Mouse (Mus musculus): ENCODE measurements around the gene Mmp7. TPM values are rescaled to one million over a fixed set of nuclear protein-coding genes. Genes with fewer than 3 reads are reported as not detected.

Mmp7 gene
- 236 and 484 TPM in 2 replicates for polyA plus RNA-seq (2012; rRNA removed)

GRCm38 (mm10) chr9:7691790-7692189 lies at the start of gene Mmp7:
Gene Mmp7 (plus strand): TSS chr9:7692090.
- 15% methylated on average over 1 of the region's 1 CpGs for WGBS

GRCm38 (mm10) chr9:7647901-7648300 lies 44.0 kb upstream of the Mmp7 start:
- WGBS: 93% methylated on average over 3 of the region's 3 CpGs
- no peak for DNase-seq (ENCODE audit: low read depth, low spot score)

More at GRCm38 (mm10) chr9:7691790-7692189, at the start of gene Mmp7:
- no peak for DNase-seq (ENCODE audit: low read depth, low spot score)

- DNase-seq (ENCODE audit: low read depth, low spot score): no peak
- WGBS: 31% methylated on average over 5 of the region's 5 CpGs
Measured at GRCm38 (mm10) chr9:7650397-7651180, 41.3 kb upstream of the Mmp7 start.

- 54% methylated on average over 5 of the region's 5 CpGs for WGBS
- no peak for DNase-seq (ENCODE audit: low read depth, low spot score)
Measured at GRCm38 (mm10) chr9:7652351-7653085, 39.4 kb upstream of the Mmp7 start.

DNA sequence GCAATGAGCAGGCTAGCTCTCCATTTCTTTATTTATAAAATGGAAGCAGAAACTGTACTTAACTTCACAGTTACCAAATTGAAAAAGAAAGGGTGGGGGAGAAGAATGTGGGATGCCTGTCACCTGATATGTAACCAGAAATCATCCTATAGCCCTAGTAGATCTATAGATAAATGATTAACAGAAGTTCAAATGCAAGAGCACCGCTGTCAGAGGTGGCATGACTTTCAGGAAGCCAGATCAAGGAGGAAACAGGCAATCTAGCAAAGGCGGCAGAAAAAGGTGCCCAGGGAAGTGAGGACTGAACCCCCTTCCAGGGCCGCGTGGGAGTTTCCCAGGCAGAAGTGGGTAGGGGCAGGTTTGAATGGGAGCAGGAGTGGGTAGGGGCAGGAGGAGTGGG lies 33.9 kb upstream of the Mmp7 start:
- WGBS: 25% methylated on average over 4 of the region's 4 CpGs
- DNase-seq (ENCODE audit: low read depth, low spot score): no peak

GRCm38 (mm10) chr9:7659469-7660020 lies 32.3 kb upstream of the Mmp7 start:
- 43% methylated on average over 6 of the region's 6 CpGs for WGBS
- DNase-seq (ENCODE audit: low read depth, low spot score): no peak

- no peak for DNase-seq (ENCODE audit: low read depth, low spot score)
- WGBS: 97% methylated on average over 1 of the region's 1 CpGs
Measured at GRCm38 (mm10) chr9:7661371-7661770, 30.5 kb upstream of the Mmp7 start.

DNA sequence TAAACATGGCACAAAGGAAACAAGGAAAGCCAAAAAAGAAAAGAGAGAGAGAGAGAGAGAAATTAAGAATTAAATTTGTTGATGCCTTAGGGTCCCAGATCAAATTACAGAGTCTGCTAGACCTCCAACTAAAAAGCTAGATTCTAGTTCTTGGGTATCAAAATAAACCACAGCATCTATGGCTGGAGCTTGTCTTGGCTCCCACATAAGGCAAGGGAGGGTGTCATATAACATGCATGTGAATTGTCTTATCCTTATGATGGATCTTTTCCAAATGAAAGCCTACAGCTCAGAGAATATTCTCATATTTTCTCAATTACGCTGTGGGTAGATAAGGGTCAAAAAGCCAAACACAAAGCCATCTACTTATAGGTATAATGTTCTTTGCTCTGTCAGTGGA lies 22.2 kb upstream of the Mmp7 start:
- no peak for DNase-seq (ENCODE audit: low read depth, low spot score)
- 98% methylated on average over 1 of the region's 1 CpGs for WGBS

GRCm38 (mm10) chr9:7672985-7673384 lies 18.9 kb upstream of the Mmp7 start:
- WGBS: 82% methylated on average over 9 of the region's 9 CpGs
- DNase-seq (ENCODE audit: low read depth, low spot score): no peak

DNA sequence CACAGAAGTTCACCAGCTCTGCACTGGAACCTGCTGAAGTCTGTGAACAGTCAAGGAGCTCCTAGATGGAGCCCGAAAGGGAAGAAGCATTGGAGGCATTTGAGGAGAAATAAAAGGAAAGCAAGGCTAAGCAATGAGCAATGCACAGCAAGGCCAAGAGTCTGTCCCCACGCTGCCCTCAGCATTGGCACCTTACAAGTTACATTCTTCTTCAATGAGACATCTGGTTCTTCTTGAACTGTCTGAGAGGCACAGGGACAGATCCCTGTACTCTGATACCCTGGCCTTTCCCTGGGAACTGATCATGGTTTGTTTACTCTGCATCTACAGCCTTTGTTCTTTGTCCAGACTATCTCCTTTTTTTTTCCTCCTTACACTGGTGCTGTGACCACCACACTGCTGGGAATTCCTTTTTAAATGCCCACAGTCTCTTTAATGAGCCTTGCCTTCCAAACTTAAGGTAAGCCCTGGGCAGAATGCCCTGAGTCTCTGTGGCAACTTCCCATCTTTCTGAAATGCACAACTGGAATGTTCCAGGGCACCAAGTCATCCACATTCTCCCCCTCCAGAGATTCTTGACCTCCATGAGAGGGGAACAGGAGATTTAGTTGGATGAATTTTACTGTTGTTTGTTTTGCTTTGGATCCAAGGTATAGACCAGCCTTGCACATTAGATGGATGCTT lies 13.6 kb upstream of the Mmp7 start:
- 54% methylated on average over 2 of the region's 2 CpGs for WGBS
- DNase-seq (ENCODE audit: low read depth, low spot score): no peak

GRCm38 (mm10) chr9:7682081-7682618 lies 9.7 kb upstream of the Mmp7 start:
- DNase-seq (ENCODE audit: low read depth, low spot score): no peak
- WGBS: 70% methylated on average over 9 of the region's 9 CpGs

- WGBS: 72% methylated on average over 2 of the region's 2 CpGs
- DNase-seq (ENCODE audit: low read depth, low spot score): no peak
Measured at GRCm38 (mm10) chr9:7686024-7686423, 5.9 kb upstream of the Mmp7 start.

DNA sequence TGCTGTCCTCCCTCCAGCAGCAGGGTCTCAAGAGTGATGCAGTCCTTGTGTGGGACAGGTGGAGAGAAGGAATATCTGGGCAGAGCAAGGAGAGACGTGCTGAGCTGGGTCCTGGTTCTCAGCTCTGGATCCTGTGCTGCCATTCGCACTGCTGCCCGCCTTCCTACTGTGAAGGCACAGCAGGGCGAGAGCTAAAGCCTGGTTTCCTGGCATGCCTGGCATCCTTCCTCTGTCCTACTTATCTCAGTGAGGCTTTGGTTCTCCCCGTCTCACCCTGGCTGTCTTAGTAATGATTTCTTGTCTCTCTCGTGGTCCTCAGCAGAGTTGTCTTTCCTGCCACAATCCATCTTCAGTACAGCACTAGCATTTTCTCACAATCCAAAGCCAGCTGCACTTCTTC lies 2.1 kb upstream of the Mmp7 start:
- DNase-seq (ENCODE audit: low read depth, low spot score): no peak
- 31% methylated on average over 6 of the region's 6 CpGs for WGBS

- no peak for DNase-seq (ENCODE audit: low read depth, low spot score)
- WGBS: 94% methylated on average over 3 of the region's 3 CpGs
Measured at GRCm38 (mm10) chr9:7693961-7694360, 2.1 kb downstream of the Mmp7 start.

DNA sequence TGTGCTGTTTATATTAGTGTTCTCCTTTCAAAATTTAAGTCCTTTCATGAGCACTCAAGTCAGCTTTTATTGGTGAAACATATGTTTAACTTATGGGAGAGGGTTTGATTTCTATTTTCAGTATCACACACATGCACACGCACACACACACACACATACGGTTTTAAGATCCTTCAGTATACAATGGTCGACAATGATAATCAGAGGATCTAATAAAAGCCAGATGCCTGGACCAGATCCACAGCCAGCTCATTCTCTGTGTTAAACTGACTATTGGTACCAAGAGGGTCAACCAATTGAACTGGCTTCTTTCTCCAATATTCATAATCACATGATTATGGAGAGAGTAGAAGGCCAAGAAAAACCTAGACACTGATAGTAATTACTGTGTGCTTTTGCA lies 3.8 kb downstream of the Mmp7 start:
- no peak for DNase-seq (ENCODE audit: low read depth, low spot score)
- 75% methylated on average over 3 of the region's 3 CpGs for WGBS

- WGBS: 63% methylated on average over 6 of the region's 6 CpGs
Measured at GRCm38 (mm10) chr9:7708698-7709097, 16.8 kb downstream of the Mmp7 start.

DNA sequence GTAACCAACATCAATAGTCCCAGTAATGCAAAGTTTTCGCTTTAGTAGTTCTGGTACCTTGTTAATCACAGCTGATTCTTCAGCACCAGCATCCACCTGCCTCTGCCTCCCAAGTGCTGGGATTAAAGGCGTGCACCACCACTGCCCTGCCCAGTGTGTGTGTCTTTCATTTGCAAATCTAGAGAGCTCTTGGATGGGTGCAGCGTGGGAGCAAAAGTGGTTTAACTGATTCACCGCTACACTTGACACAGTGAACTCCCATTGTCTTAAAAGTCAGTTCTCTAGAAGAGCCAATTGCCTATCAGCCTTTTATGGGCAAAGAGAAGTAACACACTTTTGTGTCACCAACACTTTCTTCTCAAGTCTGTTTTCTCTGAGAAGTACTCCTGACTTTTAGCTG lies 19.3 kb downstream of the Mmp7 start:
- no peak for DNase-seq (ENCODE audit: low read depth, low spot score)

More at GRCm38 (mm10) chr9:7708698-7709097, 16.8 kb downstream of the Mmp7 start:
- DNase-seq (ENCODE audit: low read depth, low spot score): no peak

DNA sequence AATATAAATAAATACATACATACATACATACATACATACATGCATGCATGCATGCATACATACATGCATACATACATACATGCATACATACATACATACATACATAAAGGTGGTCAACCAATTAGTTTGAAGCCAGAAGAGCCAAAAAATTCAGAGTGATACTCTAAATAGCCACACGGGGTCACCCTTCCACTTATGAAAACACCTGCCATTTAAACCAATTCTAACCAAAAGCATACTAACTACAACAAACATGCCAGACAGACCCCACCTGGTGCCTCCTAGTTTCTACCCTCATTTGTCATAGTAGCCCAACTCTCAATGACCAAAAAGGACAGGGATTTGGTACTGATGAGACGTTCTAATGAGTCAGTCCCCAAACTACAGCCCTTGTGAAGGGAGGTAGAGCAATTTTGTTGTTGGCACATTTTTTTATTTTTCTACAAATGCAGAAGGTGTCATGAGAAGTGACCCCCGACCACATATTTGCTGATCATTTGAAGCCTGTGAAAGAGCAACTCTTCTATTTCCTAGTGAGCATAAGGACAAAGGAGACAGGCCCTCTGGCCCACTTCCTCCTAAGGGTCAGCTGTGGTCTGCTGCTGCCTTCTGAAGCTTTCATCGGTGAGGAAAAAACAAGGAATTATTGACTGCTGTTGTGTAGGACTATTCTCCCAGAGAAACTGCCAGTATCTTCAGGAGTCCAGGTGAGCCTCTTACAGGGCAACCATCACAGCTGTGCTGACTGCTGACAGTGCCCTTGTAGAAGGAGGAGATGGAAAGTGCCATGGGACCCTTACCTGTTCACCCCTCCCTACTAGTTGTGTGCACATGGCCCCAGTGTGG lies 22.4 kb downstream of the Mmp7 start:
- peak; percentile 25 for DNase-seq (ENCODE audit: low read depth, low spot score)
- 29% methylated on average over 4 of the region's 4 CpGs for WGBS

More for the DNA sequence above, 19.3 kb downstream of the Mmp7 start:
- WGBS: 85% methylated on average over 4 of the region's 4 CpGs

DNA sequence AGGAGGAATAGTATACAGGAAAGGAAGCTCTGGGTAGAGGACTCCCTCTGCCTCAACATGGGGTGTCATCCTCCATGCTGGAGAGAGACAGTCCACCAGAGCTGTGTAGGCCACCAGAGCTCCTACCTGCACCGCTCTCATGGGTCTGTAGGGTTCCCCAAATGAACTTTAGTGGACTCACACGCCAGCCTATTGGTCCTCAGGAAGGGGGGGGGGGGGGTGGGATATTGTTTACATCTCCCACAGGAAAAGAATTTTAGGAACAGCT lies 23.0 kb downstream of the Mmp7 start:
- DNase-seq (ENCODE audit: low read depth, low spot score): no peak
- WGBS: 65% methylated on average over 2 of the region's 2 CpGs
